Mouse (Mus musculus) lung, embryonic 14.5 days (tissue): ENCODE measurements around the gene Grin2b. TPM values are rescaled to one million over a fixed set of nuclear protein-coding genes. Genes with fewer than 3 reads are reported as not detected.
A peak's percentile ranks its signal among the peaks of the same experiment; 100 is the strongest.

Source experiments
- ATAC-seq: fragments of 200-750 bp; cut with Nextera tagmentation; 2 replicates; pipeline ENCODE4 v1.8.0; 2017; ENCODE audit warnings: mild to moderate bottlenecking, moderate TSS enrichment, moderate library complexity; ENCODE audit not compliant: insufficient read depth
- DNase-seq: peaks from one replicate; pipeline ENCODE4 v3.0.0-alpha.2; 2015
- H3K27ac ChIP-seq: fragments of 300-500 bp; sonication (generic); 2 replicates; pipeline ENCODE4 v1.5.1; 2014; ENCODE audit warnings: low read depth, mild to moderate bottlenecking, moderate library complexity
- H3K27me3 ChIP-seq: fragments of 300-500 bp; sonication (generic); 2 replicates; pipeline ENCODE4 v1.6.1; 2014; ENCODE audit warnings: low read length, control low read depth; ENCODE audit not compliant: insufficient read depth
- H3K36me3 ChIP-seq: fragments of 300-500 bp; sonication (generic); 2 replicates; pipeline ENCODE4 v1.6.1; 2014; ENCODE audit warnings: control low read depth; ENCODE audit not compliant: insufficient read depth
- H3K4me1 ChIP-seq: fragments of 300-500 bp; sonication (generic); 2 replicates; pipeline ENCODE4 v1.6.1; 2014; ENCODE audit warnings: antibody characterized with exemption, control low read depth; ENCODE audit not compliant: insufficient read depth
- H3K4me2 ChIP-seq: fragments of 300-500 bp; sonication (generic); 2 replicates; pipeline ENCODE4 v1.6.1; 2014; ENCODE audit warnings: mild to moderate bottlenecking
- H3K4me3 ChIP-seq: fragments of 300-500 bp; sonication (generic); 2 replicates; pipeline ENCODE4 v1.5.1; 2014; ENCODE audit warnings: low read depth, low read length
- H3K9ac ChIP-seq: fragments of 300-500 bp; sonication (generic); 2 replicates; pipeline ENCODE4 v1.6.1; 2014
- H3K9me3 ChIP-seq: fragments of 300-500 bp; sonication (generic); 2 replicates; pipeline ENCODE4 v1.6.1; 2016; ENCODE audit warnings: low read depth, low read length, control low read depth
- CTCF ChIP-seq: IDR thresholded peaks from 2 replicates; pipeline ENCODE4 v1.5.1; 2016; ENCODE audit warnings: antibody characterized with exemption, low read depth
- WGBS: fragments of 180-500 bp; shearing (Covaris S2); extraction: QIAGEN DNeasy Blood & Tissue Kit; methylation state at CpG from one replicate; pipeline ENCODE4 v1.1.7; 2014; 5-methylcytosine and 5-hydroxymethylcytosine counted together
- polyA plus RNA-seq: library from polyadenylated mRNA; unstranded; fragments of >200 nt; fragmentation: Nextera tagmentation; extraction: Ambion mirVana; gene quantifications from 2 replicates; pipeline ENCODE4 v1.2.1, GENCODE M21; 2014

Gene Grin2b
- polyA plus RNA-seq, 1 experiment from 2014 or later = 0.82 TPM

DNA sequence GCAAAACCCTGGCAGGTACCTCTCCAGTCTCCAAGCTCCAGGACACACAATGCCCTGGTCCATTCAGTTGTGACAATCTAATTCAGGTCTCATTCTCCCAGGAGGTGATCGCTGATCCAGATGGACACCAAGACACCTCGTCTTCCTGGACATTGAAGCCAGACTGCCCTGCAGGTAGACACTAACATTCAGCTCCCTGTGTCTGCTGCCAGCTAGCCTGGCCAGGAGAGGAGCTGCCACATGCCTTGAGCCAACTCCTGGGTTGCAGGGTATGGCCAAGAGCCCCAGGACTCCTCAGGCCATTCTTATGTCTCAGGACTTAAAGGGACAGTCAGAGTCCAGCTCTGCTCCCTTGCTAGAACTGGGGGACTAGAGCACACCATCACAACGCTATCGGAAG lies 201.8 kb downstream of the Grin2b start:
- DNase-seq (no peak), ATAC-seq (no peak)
- Histone ChIP-seq H3K27me3 (no peaks in the 10 kb centered on the region), H3K4me1 (no peaks in the 10 kb centered on the region), H3K9me3 (no peaks in the 10 kb centered on the region), H3K27ac (no peak overlapping the region), H3K9ac (no peak overlapping the region), H3K4me2 (no peak overlapping the region), H3K36me3 (no peaks in the 10 kb centered on the region), H3K4me3 (no peak overlapping the region)
- TF ChIP-seq CTCF = no peak
- WGBS = 88% methylated on average over 4 of the region's 4 CpGs

DNA sequence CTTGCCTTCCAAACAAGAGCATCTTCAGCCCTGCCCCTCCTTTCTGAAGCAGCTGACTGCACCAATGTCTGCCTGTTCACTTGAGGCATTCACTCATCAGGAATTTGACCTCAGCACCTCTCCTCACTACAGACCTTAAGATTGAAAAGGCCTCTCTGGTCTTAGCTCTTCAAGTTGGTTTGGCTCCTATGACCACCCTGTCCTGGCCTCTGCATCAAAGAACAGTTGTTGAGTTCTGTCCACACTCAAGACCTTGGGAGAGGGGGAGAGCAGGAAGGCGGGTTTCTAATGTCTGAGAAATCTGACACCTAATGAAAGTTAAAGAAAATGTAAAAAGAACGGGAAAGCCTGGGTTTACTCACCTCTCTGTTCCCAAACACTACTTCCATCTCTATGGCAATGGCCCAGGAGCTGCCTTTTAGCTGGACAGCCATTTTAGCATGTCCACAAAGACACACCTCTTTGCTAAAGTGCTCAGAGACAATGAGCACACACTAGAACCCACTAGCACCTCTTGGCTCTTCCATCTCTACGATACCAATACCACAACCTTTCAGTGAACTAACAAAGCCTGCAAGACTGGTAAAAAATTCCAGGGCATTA lies 202.5 kb downstream of the Grin2b start:
- no peak for TF ChIP-seq CTCF
- no peaks in the 10 kb centered on the region for H3K36me3 ChIP-seq
- no peak overlapping the region for H3K4me2 ChIP-seq
- no peaks in the 10 kb centered on the region for H3K9me3 ChIP-seq
- H3K4me1 ChIP-seq = no peaks in the 10 kb centered on the region
- no peak overlapping the region for H3K27ac ChIP-seq
- ATAC-seq = peak; percentile 70
- no peaks in the 10 kb centered on the region for H3K27me3 ChIP-seq
- peak; percentile 27 for DNase-seq
- H3K4me3 ChIP-seq = no peak overlapping the region
- no peak overlapping the region for H3K9ac ChIP-seq
- WGBS = 38% methylated on average over 3 of the region's 3 CpGs

DNA sequence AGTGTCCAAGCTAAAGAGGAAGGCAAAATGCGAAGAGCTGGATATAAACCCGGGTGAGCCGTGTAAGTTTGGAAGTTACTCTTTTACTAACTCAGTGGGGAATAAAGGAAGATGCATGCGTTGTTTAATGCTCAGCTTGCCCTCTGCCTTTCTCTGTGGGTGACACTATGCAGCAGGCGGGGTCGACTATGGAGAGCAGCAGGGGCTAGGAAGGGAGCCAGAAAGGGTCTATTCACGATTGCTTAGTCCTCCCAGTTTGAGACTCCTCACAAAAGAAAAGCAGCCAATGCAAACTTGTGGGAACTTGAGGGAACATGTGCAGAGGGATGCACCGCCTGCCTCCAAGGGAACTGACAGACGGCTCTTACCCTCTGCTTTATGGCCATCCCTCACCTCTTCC lies 211.5 kb downstream of the Grin2b start:
- Histone ChIP-seq H3K4me1 (no peaks in the 10 kb centered on the region), H3K9ac (no peak overlapping the region), H3K27me3 (no peaks in the 10 kb centered on the region), H3K36me3 (no peaks in the 10 kb centered on the region), H3K9me3 (no peaks in the 10 kb centered on the region), H3K27ac (no peak overlapping the region), H3K4me3 (no peak overlapping the region), H3K4me2 (no peak overlapping the region)
- WGBS = 64% methylated on average over 9 of the region's 9 CpGs
- no peak for TF ChIP-seq CTCF
- ATAC-seq = no peak
- no peak for DNase-seq

DNA sequence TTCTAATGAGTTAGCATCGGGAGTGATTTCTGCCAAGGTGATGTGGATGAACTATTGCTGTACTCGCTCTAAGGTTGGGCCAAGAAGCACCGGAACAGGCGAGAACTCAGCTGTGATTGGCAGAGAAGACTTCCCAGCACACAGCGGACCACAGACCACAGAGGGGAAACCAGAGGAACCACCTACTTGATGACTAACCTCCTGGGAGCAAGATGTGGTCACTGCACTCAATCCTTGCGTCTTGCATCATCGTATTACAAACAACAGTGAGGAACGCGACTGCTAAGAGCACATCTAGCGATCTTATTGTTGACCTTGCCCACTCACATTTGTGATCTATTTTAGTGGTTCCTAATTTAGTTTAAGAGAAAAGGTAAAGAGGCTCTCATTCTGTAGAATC lies 213.7 kb downstream of the Grin2b start:
- no peak for TF ChIP-seq CTCF
- Histone ChIP-seq H3K9ac (no peak overlapping the region), H3K9me3 (no peaks in the 10 kb centered on the region), H3K27ac (no peak overlapping the region), H3K4me1 (no peaks in the 10 kb centered on the region), H3K4me3 (no peak overlapping the region), H3K4me2 (no peak overlapping the region), H3K36me3 (no peaks in the 10 kb centered on the region), H3K27me3 (no peaks in the 10 kb centered on the region)
- 88% methylated on average over 10 of the region's 10 CpGs for WGBS
- ATAC-seq (no peak), DNase-seq (no peak)

DNA sequence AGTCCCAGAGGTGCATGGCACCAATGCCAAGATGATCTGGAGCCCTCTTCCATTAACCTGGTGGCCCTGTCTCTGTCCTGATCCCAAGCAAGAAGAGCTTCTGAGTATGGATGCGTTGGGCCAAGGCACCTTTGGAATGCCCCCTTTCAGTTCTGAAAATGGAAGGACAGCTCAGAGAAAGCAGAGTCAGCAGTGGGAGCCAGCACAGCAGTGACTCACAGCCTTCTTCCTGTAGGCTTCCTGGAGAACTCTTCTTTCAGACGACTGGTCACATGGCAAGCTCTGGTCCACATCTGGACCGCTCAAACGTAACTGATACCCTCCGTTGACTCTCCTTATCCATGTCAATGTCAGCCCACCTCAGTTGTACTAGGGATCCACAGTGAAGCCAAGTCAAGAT lies 221.6 kb downstream of the Grin2b start:
- Histone ChIP-seq H3K4me3 (no peak overlapping the region), H3K9me3 (no peaks in the 10 kb centered on the region), H3K4me1 (no peaks in the 10 kb centered on the region), H3K27me3 (no peaks in the 10 kb centered on the region), H3K36me3 (no peaks in the 10 kb centered on the region), H3K4me2 (no peak overlapping the region), H3K9ac (no peak overlapping the region), H3K27ac (no peak overlapping the region)
- no peak for ATAC-seq
- 75% methylated on average over 5 of the region's 5 CpGs for WGBS
- DNase-seq = no peak
- TF ChIP-seq CTCF = no peak

DNA sequence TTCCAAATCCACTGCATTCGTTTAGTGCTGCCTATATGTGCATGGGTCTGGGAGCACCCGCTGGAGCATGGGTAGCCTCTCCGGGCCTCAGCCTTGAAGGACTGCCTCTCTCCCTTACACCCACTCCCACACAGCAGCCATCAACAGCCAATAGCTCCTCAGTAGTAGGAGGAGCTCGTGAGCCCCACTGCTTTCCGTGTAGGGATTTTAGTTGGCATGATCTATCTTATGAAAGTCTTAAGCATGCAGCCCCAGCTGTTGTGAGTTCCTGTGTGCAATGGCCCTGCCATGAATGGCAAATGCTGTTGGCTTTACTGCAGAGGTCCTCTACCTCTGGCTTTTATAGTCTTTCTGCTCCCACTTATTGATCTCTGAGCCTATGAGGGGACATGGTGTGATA lies 227.8 kb downstream of the Grin2b start:
- H3K4me1 ChIP-seq = no peaks in the 10 kb centered on the region
- H3K36me3 ChIP-seq = no peaks in the 10 kb centered on the region
- no peak overlapping the region for H3K4me2 ChIP-seq
- H3K27me3 ChIP-seq = no peaks in the 10 kb centered on the region
- ATAC-seq (no peak), DNase-seq (no peak)
- no peaks in the 10 kb centered on the region for H3K9me3 ChIP-seq
- no peak overlapping the region for H3K9ac ChIP-seq
- H3K27ac ChIP-seq = no peak overlapping the region
- no peak overlapping the region for H3K4me3 ChIP-seq
- 70% methylated on average over 5 of the region's 5 CpGs for WGBS
- TF ChIP-seq CTCF = no peak

DNA sequence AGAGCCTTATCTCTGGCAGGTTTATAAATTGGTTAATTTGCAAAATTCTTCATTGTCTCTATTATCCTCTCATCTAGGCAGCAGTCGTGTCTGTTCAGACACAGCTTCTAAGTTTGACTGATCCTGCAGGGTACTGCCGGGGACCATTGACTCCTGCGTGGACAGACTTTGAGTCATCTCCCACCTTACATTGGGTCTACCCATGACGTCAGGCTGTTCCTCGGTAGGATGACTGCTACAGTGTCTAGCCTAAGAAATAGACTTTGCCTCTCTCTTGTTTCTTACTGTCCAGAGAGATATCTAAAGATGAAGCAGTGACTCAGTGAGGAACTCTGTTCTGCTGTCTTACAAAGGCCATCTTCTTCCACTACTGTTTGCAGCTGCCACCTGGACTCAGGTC lies 229.0 kb downstream of the Grin2b start:
- H3K9me3 ChIP-seq = no peaks in the 10 kb centered on the region
- H3K27me3 ChIP-seq = no peaks in the 10 kb centered on the region
- TF ChIP-seq CTCF = no peak
- no peak overlapping the region for H3K4me3 ChIP-seq
- H3K4me1 ChIP-seq = no peaks in the 10 kb centered on the region
- H3K9ac ChIP-seq = no peak overlapping the region
- 76% methylated on average over 5 of the region's 5 CpGs for WGBS
- no peaks in the 10 kb centered on the region for H3K36me3 ChIP-seq
- no peak for ATAC-seq
- no peak overlapping the region for H3K4me2 ChIP-seq
- DNase-seq = no peak
- H3K27ac ChIP-seq = no peak overlapping the region

DNA sequence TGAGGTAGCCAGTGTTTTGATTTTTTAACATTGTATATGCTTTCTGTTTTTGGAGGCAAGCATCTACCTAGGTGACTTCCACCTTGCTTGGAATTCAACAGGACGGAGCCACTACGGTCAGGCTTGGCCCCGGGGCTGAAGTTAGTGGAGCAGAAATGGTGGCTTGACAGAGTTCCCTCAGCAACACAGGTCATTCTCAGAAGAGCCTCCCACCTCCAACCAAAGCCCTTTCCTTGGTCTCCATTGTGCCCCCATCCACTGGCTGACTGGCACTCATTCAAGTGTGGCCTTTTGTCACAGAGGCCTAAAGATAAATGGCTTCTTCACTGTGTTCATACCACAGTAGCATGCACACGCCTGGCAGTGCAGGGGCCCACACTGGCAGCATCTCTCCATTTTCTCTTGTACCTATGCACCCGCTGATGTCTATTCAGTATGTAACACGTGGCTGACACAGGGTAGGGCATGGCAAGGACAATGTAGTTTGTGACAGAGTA lies 230.1 kb downstream of the Grin2b start:
- H3K4me1 ChIP-seq = no peaks in the 10 kb centered on the region
- no peak overlapping the region for H3K4me3 ChIP-seq
- no peak overlapping the region for H3K4me2 ChIP-seq
- no peaks in the 10 kb centered on the region for H3K9me3 ChIP-seq
- no peak for DNase-seq
- TF ChIP-seq CTCF = no peak
- no peaks in the 10 kb centered on the region for H3K36me3 ChIP-seq
- H3K27me3 ChIP-seq = no peaks in the 10 kb centered on the region
- H3K27ac ChIP-seq = no peak overlapping the region
- no peak for ATAC-seq
- 82% methylated on average over 6 of the region's 6 CpGs for WGBS
- no peak overlapping the region for H3K9ac ChIP-seq
